Mouse (Mus musculus): ENCODE measurements around the gene Mesp2. TPM values are rescaled to one million over a fixed set of nuclear protein-coding genes. Genes with fewer than 3 reads are reported as not detected.

The Mesp2 gene
- total RNA-seq, 2 experiments from 2014 or later: 0.29 TPM; not detected in 1

DNA sequence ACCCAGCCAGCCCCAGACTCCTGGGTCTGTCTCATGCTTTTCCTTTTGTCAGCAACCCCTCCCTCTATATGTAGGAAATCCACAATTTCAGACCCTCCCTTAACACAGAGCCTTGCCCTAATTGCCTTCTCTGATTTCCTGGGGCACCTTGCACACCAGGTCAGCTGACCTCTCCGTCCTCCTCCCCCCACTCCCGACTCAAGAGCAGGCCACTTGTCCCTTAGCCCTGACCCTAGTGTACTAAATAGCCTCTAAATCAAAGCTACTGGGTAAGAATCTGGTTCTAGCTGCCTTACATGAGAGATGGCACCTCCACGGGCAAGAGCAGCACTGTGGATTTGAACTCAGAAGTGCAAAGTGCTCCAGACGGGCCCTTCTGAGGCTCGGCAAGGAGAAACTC lies 8.5 kb upstream of the Mesp2 start:
- no peak for ATAC-seq (ENCODE audit: poor library complexity, severe bottlenecking)

DNA sequence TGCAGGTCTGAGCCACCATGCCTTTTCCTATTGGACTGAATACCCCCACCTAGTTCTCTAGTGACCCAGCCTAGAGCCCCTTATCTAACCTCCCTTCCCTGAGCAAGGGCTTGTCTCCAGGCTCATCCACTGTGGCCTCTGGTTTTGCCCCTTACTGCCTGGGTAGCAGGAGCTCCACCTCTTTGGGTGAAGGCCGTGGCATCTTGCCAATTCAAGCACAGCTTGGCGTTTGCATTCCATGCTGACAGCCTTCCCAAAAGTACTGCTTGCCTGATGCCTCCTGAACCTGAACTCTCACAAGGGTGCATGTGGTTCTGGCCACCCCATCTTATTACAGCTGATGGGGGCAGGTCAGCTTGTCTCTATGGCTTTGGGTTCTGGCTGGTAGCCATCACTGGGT lies 6.6 kb upstream of the Mesp2 start:
- no peak for ATAC-seq (ENCODE audit: poor library complexity, severe bottlenecking)

DNA sequence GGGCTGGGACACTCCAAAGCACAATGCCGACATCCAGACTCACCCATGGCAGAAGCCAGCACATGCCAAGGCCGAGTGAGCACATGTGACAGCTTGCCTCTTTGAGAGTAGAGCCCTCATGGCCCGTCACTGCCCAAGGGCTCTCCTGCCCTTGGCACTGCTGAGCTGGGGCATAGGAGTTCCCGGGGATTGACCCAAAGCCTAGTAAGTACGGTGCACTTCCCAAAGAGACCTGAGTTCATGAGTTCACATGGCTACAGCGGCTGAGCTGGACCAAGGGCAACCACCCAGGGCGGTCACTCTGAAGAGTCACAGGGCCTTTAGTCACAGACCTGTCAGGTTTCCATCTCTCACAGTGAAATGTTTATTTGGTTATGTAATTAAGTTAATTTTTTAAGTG lies 2.0 kb upstream of the Mesp2 start:
- no peak for ATAC-seq (ENCODE audit: poor library complexity, severe bottlenecking)

DNA sequence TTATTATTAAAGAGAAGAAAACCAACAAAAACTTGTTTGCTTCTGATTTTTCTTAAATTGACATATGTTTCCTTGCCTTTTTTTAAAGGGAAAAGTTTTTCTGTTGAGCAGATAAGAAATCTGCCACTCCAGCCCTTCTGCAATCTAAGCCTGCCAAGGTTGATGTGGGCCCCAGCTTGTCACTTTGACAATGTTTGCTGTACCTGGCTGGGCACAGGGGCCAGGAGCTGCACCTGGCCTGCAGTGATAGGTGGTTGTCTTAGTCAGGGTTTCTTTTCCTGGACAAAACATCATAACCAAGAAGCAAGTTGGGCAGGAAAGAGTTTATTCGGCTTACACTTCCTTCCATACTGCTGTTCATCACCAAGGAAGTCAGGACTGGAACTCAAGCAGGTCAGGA lies 2.9 kb downstream of the Mesp2 start:
- ATAC-seq (ENCODE audit: poor library complexity, severe bottlenecking): no peak

DNA sequence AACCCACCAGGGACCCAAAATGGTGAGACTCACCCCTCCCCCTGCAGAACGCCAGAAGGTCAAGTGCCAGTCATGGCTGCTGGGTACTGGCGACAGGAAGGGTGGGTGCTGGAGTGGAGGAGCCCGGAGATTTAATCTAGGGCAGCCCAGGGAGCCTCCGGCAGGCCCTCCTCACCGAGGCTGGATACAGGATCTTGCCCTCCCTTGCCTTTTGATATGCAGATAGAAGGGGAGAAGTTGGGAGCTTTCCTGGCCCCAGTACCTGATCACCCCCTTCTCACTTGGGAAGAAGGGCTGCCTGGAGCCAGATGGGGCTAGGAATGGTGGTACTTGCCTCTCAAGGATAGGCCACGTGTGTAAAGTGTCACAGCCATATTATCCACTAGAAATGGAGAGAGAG lies 7.8 kb downstream of the Mesp2 start:
- no peak for ATAC-seq (ENCODE audit: poor library complexity, severe bottlenecking)

DNA sequence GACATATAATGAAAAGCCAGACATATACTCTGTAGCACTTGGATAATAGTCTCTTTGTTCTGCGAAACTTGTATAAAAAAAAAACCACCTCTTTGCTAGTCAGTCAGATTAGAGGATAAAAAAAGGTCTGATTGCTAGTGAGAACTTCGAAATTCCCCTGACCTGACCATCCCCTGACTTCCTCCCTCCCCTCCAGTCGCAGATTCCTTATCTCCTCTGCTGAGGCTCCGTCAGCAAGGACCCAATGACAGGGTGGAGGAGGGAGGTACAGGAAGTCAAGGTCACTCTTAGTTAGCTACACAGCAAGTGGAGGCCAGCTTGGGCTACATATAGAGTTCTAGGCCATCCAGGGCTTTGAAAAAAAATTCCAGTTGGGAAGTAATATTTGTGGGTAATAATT lies 9.0 kb downstream of the Mesp2 start:
- ATAC-seq (ENCODE audit: poor library complexity, severe bottlenecking): no peak

DNA sequence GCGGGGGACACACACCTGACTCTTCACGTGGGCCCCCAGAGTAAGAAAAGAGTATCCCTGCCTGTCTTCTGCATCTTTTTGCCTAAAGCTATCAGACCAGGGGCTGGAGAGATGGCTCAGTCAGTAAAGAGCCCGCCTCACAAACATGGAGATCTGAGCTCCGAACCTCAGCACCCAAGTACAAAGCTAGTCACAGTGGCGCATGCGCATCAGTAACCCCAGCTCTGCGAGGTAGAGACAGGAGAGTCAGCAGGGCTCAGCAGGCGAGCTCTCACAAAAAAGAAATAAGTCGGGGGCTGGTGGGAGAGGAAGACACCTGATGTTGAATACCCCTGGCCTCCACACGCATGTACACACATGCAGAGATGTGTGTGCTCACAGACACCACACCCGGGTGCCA lies 9.5 kb downstream of the Mesp2 start:
- no peak for ATAC-seq (ENCODE audit: poor library complexity, severe bottlenecking)

DNA sequence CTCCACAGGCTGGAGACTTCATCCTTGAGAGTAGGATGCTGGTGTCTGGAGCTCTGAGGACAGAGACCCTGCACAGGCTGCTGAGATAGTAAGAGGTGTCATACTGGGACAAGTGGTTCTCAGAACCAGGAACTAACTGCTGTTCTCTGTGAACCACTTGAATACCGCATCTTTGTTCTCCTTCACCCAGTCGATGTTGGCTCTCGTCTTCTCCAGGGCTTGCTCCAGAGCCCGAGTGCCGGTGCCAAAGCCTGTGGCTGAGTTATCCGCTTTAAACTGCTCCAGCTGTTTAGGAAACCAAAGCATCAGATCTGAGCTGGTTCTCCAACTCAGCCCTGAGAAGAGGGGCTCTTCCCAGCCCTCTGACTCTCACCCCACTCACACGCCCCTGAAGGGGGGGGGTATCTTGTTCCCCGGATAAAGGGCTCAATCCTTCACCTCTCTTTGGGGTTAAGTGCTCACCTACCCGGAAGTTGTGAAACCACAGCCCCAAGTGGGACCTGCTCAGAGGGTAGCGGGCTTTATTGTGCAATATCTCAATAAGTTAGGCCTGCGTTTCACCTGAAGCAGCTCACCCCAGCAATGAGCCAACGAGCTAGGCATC lies 11.7 kb downstream of the Mesp2 start:
- peak; percentile 30 for ATAC-seq (ENCODE audit: poor library complexity, severe bottlenecking)

DNA sequence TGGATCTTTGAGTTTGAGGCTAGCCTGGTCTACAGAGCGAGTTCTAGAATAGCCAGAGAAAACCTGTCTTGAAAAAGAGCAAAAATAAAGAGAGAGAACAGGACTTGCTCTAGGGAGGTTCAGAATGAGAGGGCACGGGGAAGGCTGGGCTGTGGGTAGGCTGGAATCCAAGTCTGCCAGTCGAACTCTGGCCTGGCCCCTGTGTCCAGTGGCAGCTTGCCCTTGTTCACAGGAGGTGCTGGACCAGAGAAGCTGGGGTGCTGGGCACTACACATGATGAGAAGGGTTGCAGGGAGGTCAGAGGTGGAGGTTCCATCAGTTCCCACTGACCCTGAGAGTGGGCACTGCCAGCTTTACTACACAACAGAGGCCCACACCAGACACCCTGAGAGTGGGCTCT lies 17.8 kb downstream of the Mesp2 start:
- no peak for ATAC-seq (ENCODE audit: poor library complexity, severe bottlenecking)

DNA sequence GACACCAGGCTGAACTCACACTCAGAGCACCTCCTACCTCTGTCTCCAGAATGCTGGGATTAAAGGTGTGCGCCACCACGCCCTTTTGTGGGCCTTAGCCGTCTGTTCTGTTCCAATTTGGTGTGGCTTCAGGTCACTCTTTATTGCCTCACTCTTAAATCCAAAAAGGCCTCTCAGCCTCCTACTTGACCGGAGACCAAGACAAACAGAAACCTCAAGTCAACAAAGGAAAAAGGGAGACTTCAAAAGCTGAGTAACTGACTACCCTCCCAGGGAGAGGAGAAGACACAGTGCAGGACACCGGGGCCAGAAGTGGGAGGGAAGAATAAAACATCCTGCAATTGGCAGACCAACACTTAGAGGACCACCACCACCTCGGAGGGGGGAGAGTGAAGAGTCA lies 20.6 kb downstream of the Mesp2 start:
- ATAC-seq (ENCODE audit: poor library complexity, severe bottlenecking): no peak

DNA sequence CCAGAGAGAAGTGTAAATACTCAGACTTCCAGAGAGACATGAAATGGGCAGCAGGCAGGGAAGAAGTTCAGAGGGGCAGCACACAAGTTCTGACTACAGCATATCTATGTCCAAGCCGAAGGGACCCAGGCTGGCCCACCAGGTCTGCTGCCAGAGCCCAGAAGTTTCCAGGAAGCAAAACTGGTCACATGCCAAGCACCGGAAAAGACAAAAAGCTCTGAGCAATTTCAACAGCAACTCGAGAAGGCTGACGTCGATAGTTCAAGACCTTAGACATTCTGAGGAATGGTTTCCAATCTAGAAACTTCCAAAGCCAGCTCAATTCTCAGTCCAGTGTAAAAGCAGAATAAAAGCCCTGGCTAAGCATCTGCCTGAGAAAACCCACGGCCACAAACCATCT lies 21.1 kb downstream of the Mesp2 start:
- ATAC-seq (ENCODE audit: poor library complexity, severe bottlenecking): no peak

DNA sequence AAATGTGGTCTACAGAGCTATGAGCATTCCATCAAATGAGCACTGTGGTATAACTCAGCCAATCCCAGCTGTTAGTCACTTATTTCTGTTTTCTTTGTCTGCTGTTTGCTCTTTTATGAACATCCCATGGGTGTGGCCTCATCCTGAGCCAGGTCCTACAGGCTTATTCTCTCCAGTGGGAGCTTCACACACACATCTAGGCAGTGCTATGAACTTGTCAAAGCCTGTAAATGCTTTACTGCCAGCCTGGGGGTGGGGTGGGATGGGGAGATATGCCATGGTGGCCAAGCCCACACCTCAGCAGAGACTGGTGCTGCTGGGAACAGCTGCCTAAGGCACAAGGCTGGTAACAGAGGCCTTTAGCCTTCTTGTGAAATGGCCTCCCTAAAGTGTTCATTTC lies 22.5 kb downstream of the Mesp2 start:
- no peak for ATAC-seq (ENCODE audit: poor library complexity, severe bottlenecking)

DNA sequence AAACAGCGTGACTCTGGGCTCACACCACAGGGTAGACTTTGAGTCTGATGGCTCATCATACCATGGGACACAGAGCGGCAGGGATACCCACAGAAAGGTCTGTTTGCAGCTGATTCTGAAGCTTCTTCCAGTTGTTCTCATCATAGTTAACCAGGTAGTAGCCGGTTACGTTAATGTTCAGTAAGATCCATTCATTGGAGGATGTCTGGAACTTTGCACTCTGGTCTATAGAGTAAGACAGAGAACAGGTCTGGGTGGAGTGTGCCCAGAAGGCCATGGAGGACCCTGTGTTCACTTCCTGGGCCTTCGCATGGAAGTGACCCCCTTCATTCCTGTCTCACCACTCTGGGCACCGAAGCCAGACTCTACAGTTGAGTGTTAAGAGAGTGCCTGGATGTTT lies 24.7 kb downstream of the Mesp2 start:
- ATAC-seq (ENCODE audit: poor library complexity, severe bottlenecking): no peak

DNA sequence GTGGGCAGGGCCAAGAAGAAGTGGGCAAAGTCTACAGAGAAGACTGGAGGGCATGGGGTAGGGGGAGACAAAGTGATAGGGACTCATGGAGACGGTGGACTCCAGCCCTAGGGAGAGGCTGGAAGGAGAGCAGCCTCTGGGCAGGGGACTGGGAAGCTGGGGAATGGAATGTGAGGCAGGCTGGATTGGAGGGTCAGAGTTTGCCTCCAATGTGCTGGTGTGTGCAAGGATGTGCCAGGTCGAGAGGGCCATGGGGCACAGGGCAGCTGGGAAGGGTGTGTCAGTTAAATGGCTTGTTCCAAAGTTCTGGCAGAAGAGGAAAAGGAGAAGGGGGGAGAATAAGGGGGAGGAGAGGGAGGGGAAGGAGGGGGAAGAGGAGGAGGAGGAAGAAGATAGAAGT lies 26.7 kb downstream of the Mesp2 start:
- ATAC-seq (ENCODE audit: poor library complexity, severe bottlenecking): no peak

DNA sequence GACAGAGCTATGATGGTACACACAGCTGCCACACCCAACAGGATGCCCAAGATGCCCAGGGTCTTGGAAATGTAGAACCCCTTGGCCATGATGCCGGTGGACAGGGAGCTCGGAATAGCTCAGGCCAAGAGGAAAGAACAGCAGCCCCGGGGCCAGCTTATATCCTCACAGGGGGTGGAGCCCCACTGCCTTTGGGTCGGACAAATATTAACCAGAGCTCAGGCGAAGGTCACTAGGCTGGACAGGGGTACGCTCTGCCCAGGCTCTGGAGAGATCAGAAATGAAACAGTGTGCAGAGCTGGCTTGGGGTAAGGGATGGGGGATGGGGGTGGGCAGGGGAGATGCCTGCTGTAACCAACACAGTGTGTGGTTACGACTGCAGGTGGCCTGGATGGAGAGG lies 31.6 kb downstream of the Mesp2 start:
- no peak for ATAC-seq (ENCODE audit: poor library complexity, severe bottlenecking)

DNA sequence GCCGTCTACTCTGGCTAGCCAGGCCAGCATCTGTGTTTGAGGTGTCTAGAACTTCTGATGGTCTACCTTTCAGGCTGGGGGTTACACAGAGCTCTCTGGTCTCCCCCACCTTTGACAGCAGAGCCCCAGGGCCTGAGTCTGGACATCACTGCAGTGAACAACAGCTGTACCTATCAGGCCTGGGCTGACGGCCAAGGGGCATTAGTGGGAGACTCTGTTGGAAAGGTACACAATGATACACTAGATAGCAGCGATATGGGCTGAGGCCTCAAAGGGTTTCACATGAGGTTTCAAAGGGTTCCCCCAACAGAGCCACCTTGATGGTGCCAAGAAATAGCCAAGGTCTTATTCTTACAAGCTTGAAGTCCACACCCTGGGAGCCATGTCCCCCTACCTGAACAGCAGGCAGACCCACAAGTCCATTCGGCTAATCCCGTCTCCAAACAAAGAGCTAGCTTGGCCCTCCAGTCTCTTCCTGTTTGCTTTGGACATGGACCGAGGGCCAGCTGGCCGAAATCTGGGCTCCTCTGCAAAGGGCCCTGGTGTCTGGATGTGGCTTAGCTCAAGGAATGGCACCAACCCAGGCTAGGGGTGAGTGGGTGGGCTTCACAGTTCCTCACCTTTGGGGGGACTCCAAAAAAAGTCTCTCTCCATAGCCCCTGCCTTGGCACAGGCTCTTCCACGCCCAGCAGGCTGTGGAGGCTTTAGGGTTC lies 33.7 kb downstream of the Mesp2 start:
- no peak for ATAC-seq (ENCODE audit: poor library complexity, severe bottlenecking)

DNA sequence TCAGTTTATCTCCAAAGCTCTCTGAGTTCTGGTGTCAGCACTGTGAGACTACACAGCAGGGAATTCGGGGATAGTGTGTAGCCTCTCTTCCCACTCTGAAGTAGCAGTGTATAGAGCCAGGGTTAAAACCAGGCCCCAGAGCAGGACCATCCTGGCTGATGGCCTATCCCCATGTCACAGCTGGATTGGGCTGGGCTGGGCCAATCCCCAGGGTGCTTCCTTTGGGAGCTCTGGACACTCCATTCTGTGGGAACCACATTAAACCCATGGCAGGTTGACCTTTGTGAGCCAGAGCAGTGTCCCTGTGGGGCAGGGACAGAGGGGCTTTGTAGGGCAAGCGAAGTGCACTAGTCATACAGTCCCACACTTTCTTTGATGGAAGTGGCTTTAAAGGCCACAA lies 35.8 kb downstream of the Mesp2 start:
- ATAC-seq (ENCODE audit: poor library complexity, severe bottlenecking): no peak

DNA sequence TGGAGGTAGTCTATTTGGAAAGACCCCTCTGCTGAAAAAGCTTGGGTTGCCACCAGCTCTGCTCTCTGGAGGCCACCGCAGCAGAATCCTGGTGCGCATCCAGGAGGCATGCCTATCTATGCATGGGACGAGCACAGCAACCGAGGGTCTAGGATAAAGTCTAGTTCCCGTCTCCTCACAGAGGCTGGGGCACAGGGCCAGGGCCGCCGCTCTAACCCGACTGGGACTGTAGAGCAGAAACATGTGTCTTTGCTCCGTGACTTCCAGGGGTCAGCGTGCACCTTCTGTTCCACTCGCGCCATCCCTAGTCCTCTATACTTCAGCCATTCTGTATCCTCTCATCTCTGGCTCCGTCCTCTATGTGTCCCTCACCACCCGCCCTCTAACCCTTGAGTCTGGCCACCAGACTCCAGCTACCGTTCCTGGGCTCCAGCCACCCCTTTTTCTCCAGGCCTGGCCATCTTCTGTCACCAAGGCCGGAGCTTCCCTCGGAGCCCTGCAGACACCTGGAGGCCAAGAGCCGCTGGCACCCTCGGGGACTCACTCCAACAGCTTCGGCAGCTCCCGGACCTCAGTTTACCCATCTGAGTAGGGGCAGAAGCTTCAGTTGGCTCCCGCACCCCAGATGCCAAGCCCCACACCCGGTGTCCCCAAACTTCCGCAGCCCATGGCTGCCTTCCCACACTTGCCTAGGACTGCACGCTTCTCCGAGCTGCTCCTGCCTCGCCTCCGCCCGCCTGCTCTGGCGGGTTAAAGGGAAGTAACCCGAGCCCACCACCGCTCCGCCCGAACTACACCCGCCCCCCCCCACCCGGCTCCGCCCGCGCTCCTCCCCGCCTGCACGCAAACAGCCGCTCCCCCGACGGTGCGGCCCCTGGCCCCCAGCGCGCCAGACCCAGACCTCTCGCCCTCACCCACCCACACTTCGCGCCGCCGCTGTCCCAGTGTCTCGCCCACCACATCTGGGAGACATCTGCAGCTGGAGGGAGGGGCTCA lies 37.2 kb downstream of the Mesp2 start:
- peak; percentile 47 for ATAC-seq (ENCODE audit: poor library complexity, severe bottlenecking)

DNA sequence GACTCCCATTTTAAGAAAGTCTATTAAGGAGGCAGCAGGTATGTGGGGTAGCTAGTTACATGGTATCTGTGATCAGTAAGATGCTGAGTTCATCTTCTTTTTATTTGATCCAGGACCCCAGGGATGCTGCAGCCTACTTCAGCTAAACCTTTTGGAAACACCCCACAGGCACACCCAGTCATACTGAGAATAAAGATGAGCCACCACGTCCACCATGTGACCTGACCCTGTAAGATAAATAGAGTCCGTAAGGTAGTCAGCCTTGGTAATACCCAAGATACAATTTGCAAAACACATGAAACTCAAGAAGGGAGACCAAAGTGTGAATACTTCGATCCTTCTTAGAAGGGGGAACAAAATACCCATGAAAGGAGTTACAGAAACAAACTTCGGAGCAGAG lies 45.8 kb downstream of the Mesp2 start:
- ATAC-seq (ENCODE audit: poor library complexity, severe bottlenecking): no peak

DNA sequence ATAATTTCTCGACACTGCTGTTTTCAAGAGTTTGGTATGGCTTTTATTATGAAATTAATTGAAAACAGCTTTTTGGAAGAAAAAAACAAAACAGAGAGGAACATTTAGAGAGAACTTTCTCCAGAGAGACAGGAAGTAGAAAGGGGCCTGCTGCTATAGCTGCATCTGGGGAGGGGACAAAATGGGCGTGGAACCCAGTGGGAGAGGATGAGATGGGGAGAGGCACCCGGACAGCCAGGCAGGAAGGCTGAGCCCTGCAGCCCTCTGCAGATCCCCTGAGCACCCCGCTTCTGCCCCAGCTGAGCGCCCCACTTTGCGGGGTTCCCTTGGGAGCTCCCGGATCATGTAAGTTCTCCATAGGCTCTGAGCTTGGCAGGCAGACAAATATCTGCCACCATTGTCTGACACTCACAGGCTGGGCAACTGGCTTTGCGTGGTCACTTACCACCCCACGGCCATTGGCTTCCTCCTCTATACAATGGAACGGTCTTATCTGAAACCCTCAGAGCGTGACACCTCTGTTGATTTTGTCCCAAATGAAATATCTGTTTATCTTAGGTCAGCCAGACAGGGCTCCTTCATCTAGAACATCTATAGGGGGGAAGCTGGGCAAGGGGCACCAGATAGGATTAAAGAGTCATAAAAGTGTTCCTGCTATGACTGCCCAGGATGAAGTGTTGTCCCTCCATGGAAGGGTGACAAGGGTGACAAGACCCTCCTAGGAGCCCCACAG lies 47.8 kb downstream of the Mesp2 start:
- no peak for ATAC-seq (ENCODE audit: poor library complexity, severe bottlenecking)
